Mouse (Mus musculus): ENCODE data around the gene Crybg3. TPM values are rescaled to one million over a fixed set of nuclear protein-coding genes. Genes with fewer than 3 reads are reported as not detected.

The Crybg3 gene
- polyA plus RNA-seq, 1 experiment from 2014 or later = 1.1 TPM

DNA sequence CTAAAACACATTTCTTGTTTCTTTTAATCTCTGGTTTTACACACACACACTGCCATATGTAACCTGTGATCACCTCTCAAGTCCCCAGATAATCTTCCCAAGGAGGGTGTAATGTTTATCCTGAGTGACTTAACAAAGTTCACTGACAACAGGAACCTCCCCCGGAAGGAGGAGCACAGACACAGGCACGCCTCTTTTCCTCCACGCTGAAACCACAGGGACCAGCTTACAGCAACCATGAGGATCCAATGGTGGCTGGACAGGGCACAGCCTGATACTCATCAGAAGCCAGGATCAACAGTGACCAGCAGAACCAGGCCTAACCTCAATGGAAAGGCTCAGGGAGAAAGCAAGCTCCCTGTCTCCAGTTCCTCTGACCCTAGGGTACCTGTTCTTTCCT is 68.2 kb downstream of the Crybg3 start:
- no peak overlapping the region for H3K27ac ChIP-seq (ENCODE audit: low read length)
- no peak for ATAC-seq (ENCODE audit: low read depth)
- H3K9ac ChIP-seq (ENCODE audit: low read depth, low read length) = no peak overlapping the region
- no peaks in the 10 kb centered on the region for H3K36me3 ChIP-seq (ENCODE audit: control insufficient read depth, insufficient read depth)
- no peak overlapping the region for H3K4me3 ChIP-seq (ENCODE audit: low read depth, low read length)
- WGBS (ENCODE audit: insufficient replicate concordance) = 5% methylated on average over 3 of the region's 3 CpGs
- H3K27me3 ChIP-seq (ENCODE audit: control insufficient read depth, insufficient read depth, low read depth, low read length) = no peaks in the 10 kb centered on the region
- no peaks in the 10 kb centered on the region for H3K4me1 ChIP-seq (ENCODE audit: control insufficient read depth, low read depth, low read length)
- H3K4me2 ChIP-seq (ENCODE audit: low read depth, low read length) = no peak overlapping the region
- H3K9me3 ChIP-seq (replicated peaks; ENCODE audit: control insufficient read depth, low read length) = no peaks in the 10 kb centered on the region

DNA sequence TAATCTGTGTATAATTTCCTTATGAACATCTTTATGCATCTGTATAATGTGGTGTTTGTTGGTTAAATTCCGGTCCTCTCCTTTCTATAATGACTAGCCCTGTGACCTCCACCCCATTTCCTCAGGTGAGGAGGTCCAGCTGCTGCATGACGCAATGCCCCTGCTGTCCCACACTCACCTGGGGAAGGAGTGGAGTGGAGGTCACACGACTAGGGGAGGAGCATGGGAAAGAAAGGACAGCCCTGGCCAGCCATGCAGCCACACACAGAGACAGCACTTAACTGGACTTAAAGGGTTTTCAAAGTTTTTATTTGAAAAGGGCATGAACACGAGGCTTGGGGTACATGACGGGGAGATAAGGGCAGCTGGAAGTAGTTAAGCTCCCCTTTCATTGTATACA is 69.5 kb downstream of the Crybg3 start:
- Histone ChIP-seq H3K27me3 (ENCODE audit: control insufficient read depth, insufficient read depth, low read depth, low read length) (no peaks in the 10 kb centered on the region), H3K9me3 (replicated peaks; ENCODE audit: control insufficient read depth, low read length) (no peaks in the 10 kb centered on the region), H3K9ac (ENCODE audit: low read depth, low read length) (no peak overlapping the region), H3K4me2 (ENCODE audit: low read depth, low read length) (no peak overlapping the region), H3K36me3 (ENCODE audit: control insufficient read depth, insufficient read depth) (no peaks in the 10 kb centered on the region), H3K27ac (ENCODE audit: low read length) (no peak overlapping the region), H3K4me1 (ENCODE audit: control insufficient read depth, low read depth, low read length) (no peaks in the 10 kb centered on the region), H3K4me3 (ENCODE audit: low read depth, low read length) (no peak overlapping the region)
- 0 out of 2 replicates have a peak, but pooled peaks have one; percentile 30 for ATAC-seq (ENCODE audit: low read depth)
- 48% methylated on average over 5 of the region's 5 CpGs for WGBS (ENCODE audit: insufficient replicate concordance)

- H3K27ac ChIP-seq (ENCODE audit: low read length) = no peak overlapping the region
- no peak for ATAC-seq (ENCODE audit: low read depth)
- no peak overlapping the region for H3K4me2 ChIP-seq (ENCODE audit: low read depth, low read length)
- H3K36me3 ChIP-seq (ENCODE audit: control insufficient read depth, insufficient read depth) = no peaks in the 10 kb centered on the region
- no peaks in the 10 kb centered on the region for H3K4me1 ChIP-seq (ENCODE audit: control insufficient read depth, low read depth, low read length)
- H3K4me3 ChIP-seq (ENCODE audit: low read depth, low read length) = no peak overlapping the region
- H3K27me3 ChIP-seq (ENCODE audit: control insufficient read depth, insufficient read depth, low read depth, low read length) = no peaks in the 10 kb centered on the region
- H3K9ac ChIP-seq (ENCODE audit: low read depth, low read length) = no peak overlapping the region
- 68% methylated on average over 13 of the region's 13 CpGs for WGBS (ENCODE audit: insufficient replicate concordance)
- no peaks in the 10 kb centered on the region for H3K9me3 ChIP-seq (replicated peaks; ENCODE audit: control insufficient read depth, low read length)
These were observed 71.2 kb downstream of the Crybg3 start for GRCm38 (mm10) chr16:59529570-59529969.

DNA sequence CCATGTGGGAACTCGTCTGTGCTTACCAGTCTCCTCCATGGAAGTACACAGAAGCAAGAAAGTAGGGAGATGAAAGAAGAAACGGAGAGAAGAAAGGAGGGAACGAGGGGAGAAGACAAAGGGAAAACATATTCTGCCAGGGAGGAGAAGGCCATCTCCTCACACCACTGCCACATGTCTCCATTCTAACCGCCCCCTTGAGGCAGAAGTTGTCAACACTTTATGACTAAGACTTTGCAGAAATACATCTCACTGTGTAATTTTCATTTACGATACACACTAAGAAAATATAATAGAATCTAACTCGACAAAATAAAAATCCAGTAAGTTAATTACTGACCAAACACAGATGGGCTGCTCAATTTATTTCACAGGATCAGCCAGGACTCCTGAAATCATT is 73.8 kb downstream of the Crybg3 start:
- ATAC-seq (ENCODE audit: low read depth) = no peak
- WGBS (ENCODE audit: insufficient replicate concordance) = 64% methylated on average over 6 of the region's 6 CpGs

DNA sequence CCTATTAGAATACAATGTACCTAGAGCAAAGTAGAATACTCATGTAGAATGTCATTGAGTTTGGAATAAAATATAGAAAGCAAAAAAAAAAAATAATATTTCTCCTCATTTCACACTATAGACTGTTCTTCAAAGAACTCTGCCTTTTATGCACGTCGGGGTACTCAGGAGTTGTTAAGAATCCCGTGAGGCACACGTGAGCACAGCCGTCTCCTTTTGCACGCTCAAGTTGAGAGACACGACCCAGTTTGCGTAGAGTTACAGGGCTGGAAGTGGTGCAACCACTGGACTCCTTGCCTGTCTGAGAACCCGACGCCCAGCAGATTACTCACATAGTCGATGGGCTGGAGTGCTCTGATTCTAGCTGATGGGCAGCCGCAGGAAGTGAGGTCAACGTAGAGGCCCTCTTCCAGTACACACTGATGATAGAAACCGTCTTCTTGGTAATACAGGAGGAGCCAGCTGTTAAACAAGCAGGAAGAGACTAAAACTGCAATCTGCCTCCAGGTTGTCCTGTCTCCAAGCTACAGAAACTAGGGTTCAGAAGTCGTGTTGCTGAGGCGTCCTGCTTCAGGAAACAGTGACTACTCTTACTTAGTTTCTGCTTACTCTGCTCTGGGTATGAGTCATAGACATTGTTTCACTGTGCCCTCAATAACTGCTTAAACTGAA is 78.9 kb downstream of the Crybg3 start:
- ATAC-seq (ENCODE audit: low read depth) = no peak
- Histone ChIP-seq H3K4me1 (ENCODE audit: control insufficient read depth, low read depth, low read length) (no peaks in the 10 kb centered on the region), H3K27ac (ENCODE audit: low read length) (no peak overlapping the region), H3K4me3 (ENCODE audit: low read depth, low read length) (no peak overlapping the region), H3K27me3 (ENCODE audit: control insufficient read depth, insufficient read depth, low read depth, low read length) (no peaks in the 10 kb centered on the region), H3K4me2 (ENCODE audit: low read depth, low read length) (no peak overlapping the region), H3K9me3 (replicated peaks; ENCODE audit: control insufficient read depth, low read length) (no peaks in the 10 kb centered on the region), H3K9ac (ENCODE audit: low read depth, low read length) (no peak overlapping the region), H3K36me3 (ENCODE audit: control insufficient read depth, insufficient read depth) (no peaks in the 10 kb centered on the region)
- WGBS (ENCODE audit: insufficient replicate concordance) = 61% methylated on average over 16 of the region's 16 CpGs

More for the DNA sequence above, 73.8 kb downstream of the Crybg3 start:
- H3K9ac ChIP-seq (ENCODE audit: low read depth, low read length) = no peak overlapping the region
- no peaks in the 10 kb centered on the region for H3K4me1 ChIP-seq (ENCODE audit: control insufficient read depth, low read depth, low read length)
- no peak overlapping the region for H3K4me2 ChIP-seq (ENCODE audit: low read depth, low read length)
- no peaks in the 10 kb centered on the region for H3K27me3 ChIP-seq (ENCODE audit: control insufficient read depth, insufficient read depth, low read depth, low read length)
- no peak overlapping the region for H3K27ac ChIP-seq (ENCODE audit: low read length)
- no peaks in the 10 kb centered on the region for H3K9me3 ChIP-seq (replicated peaks; ENCODE audit: control insufficient read depth, low read length)
- H3K36me3 ChIP-seq (ENCODE audit: control insufficient read depth, insufficient read depth) = no peaks in the 10 kb centered on the region
- H3K4me3 ChIP-seq (ENCODE audit: low read depth, low read length) = no peak overlapping the region

DNA sequence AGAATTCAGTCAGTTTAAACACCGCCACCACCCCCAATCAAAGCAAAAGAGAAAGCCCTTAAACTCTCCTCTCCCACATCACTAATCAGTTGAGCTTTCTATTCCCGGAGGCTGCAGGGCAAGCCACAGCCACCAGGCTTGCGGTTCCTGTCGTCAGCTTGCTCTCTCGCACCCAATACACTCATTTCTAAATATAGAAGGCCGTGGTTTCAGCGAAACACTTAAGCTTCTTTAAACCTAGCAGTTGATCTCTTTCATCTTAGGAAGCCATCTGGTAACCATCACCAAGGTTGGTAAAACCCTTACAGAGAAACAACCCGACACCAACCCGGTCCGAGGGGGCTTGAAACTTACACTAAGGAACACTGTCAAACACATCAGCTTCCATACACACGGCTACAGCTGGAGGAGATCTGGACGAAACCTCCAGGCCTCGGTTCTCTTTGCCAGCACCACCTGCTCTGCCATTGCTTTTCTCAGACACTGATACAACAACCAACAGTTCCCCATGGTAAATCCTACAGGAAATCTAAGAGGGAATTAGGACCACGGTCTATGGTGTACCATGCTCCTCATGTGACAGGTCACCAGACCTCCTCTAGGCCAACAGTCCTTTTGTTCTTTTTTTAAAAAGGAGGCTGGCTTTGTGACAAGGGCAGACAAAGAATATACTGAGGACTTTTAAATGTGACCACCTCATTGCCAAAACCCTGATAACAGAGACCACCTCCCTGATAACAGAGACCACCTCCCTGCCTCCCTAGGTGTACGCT is 83.1 kb downstream of the Crybg3 start:
- ATAC-seq (ENCODE audit: low read depth) = no peak
- Histone ChIP-seq H3K4me2 (ENCODE audit: low read depth, low read length) (no peak overlapping the region), H3K27ac (ENCODE audit: low read length) (no peak overlapping the region), H3K9ac (ENCODE audit: low read depth, low read length) (no peak overlapping the region), H3K9me3 (replicated peaks; ENCODE audit: control insufficient read depth, low read length) (no peaks in the 10 kb centered on the region), H3K36me3 (ENCODE audit: control insufficient read depth, insufficient read depth) (no peaks in the 10 kb centered on the region), H3K4me3 (ENCODE audit: low read depth, low read length) (no peak overlapping the region), H3K4me1 (ENCODE audit: control insufficient read depth, low read depth, low read length) (no peaks in the 10 kb centered on the region), H3K27me3 (ENCODE audit: control insufficient read depth, insufficient read depth, low read depth, low read length) (no peaks in the 10 kb centered on the region)
- 29% methylated on average over 15 of the region's 15 CpGs for WGBS (ENCODE audit: insufficient replicate concordance)

DNA sequence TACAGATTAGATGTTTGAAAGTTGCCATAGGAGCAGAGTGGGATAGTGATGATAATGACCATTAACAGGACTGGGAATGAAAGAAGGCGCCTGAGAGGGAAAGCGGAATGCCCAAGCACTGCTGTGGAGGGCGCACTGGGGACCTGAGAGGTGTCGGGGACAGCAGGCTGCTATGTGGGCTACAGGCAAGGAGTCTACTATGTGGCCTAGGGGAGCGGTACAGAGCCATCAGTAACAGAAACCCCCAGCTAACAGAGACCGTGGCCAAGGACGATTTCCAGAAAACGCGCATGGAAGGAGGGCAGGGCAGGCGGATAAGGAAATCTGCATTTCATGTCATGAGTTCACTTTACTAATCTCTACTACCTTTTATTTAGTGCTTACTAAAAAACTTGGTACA is 83.8 kb downstream of the Crybg3 start:
- Histone ChIP-seq H3K27me3 (ENCODE audit: control insufficient read depth, insufficient read depth, low read depth, low read length) (no peaks in the 10 kb centered on the region), H3K9me3 (replicated peaks; ENCODE audit: control insufficient read depth, low read length) (no peaks in the 10 kb centered on the region), H3K4me1 (ENCODE audit: control insufficient read depth, low read depth, low read length) (no peaks in the 10 kb centered on the region), H3K36me3 (ENCODE audit: control insufficient read depth, insufficient read depth) (no peaks in the 10 kb centered on the region), H3K4me3 (ENCODE audit: low read depth, low read length) (no peak overlapping the region), H3K27ac (ENCODE audit: low read length) (no peak overlapping the region), H3K4me2 (ENCODE audit: low read depth, low read length) (no peak overlapping the region), H3K9ac (ENCODE audit: low read depth, low read length) (no peak overlapping the region)
- ATAC-seq (ENCODE audit: low read depth) = no peak
- WGBS (ENCODE audit: insufficient replicate concordance) = 74% methylated on average over 10 of the region's 10 CpGs

DNA sequence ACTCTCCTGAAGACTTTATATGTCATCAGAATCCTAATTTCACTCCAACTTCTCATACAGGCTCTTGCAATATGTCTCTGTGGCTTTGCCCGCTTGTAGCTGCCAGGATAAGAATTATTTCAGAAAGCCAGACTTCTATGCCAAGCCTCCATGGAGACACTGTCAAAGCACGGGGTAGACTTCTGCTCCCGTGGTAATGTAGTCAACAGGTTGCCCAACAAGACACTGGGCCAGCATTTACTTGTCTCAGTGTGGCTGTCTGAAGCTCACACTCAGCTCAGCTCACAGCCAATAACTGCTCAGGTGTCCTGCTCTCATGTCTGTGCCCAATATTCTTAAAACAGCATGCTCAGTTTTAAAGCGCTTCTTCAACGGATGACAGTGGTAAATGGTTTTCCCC is 85.6 kb downstream of the Crybg3 start:
- no peak overlapping the region for H3K9ac ChIP-seq (ENCODE audit: low read depth, low read length)
- H3K4me1 ChIP-seq (ENCODE audit: control insufficient read depth, low read depth, low read length) = no peaks in the 10 kb centered on the region
- 71% methylated on average over 5 of the region's 5 CpGs for WGBS (ENCODE audit: insufficient replicate concordance)
- no peak overlapping the region for H3K27ac ChIP-seq (ENCODE audit: low read length)
- no peaks in the 10 kb centered on the region for H3K36me3 ChIP-seq (ENCODE audit: control insufficient read depth, insufficient read depth)
- H3K4me3 ChIP-seq (ENCODE audit: low read depth, low read length) = no peak overlapping the region
- H3K4me2 ChIP-seq (ENCODE audit: low read depth, low read length) = no peak overlapping the region
- H3K27me3 ChIP-seq (ENCODE audit: control insufficient read depth, insufficient read depth, low read depth, low read length) = no peaks in the 10 kb centered on the region
- ATAC-seq (ENCODE audit: low read depth) = no peak
- no peaks in the 10 kb centered on the region for H3K9me3 ChIP-seq (replicated peaks; ENCODE audit: control insufficient read depth, low read length)

DNA sequence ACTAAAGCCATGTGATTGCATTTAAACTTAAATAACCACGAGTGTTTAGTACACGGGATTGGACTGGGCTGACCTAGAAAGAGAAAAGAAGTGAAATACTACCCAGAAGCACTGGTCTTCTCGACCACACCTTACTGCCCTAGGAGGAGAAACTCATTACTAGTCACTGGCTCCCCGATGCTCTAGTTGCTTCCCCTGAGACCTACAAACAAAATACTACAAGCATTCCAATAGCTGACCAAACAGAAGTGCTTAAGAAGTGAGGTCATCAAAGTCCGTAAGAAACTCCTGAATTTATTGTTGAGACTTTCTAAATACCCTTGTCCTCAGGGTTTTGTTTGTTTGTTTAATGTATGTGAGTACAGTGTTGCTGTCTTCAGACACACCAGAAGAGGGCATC is 90.9 kb downstream of the Crybg3 start:
- Histone ChIP-seq H3K4me3 (ENCODE audit: low read depth, low read length) (no peak overlapping the region), H3K4me2 (ENCODE audit: low read depth, low read length) (no peak overlapping the region), H3K9me3 (replicated peaks; ENCODE audit: control insufficient read depth, low read length) (no peaks in the 10 kb centered on the region), H3K27ac (ENCODE audit: low read length) (no peak overlapping the region), H3K27me3 (ENCODE audit: control insufficient read depth, insufficient read depth, low read depth, low read length) (no peaks in the 10 kb centered on the region), H3K4me1 (ENCODE audit: control insufficient read depth, low read depth, low read length) (no peaks in the 10 kb centered on the region), H3K36me3 (ENCODE audit: control insufficient read depth, insufficient read depth) (no peaks in the 10 kb centered on the region), H3K9ac (ENCODE audit: low read depth, low read length) (no peak overlapping the region)
- no peak for ATAC-seq (ENCODE audit: low read depth)
- WGBS (ENCODE audit: insufficient replicate concordance) = 69% methylated on average over 5 of the region's 5 CpGs

All from liver, embryonic 16.5 days (tissue).